ENCODE assay signal across 8 mouse cellular contexts in genomic region chr3:135825016-135825753, GRCm38 (mm10). TPM values are rescaled to one million over a fixed set of nuclear protein-coding genes. Genes with fewer than 3 reads are reported as not detected.
DNase-seq lines count a peak whose midpoint lies in the region; ATAC-seq and TF ChIP-seq lines count a peak whose summit lies in the region.

Gene Slc39a8, plus strand, starts transcription at chr3:135825279.

- peak; percentile 62 for DNase-seq in ES-E14 (ENCODE audit: low read depth, low spot score)
- peak; percentile 45 to 51 for DNase-seq in cerebellum, adult 18-20 months
- DNase-seq in heart, postnatal 10 days = peak; percentile 77 to 82
- DNase-seq in kidney, postnatal 4 days = peak; percentile 86 to 91
- peak; percentile 90 for DNase-seq in liver, postnatal 0 days
- peak; percentile 90 for DNase-seq in stomach, postnatal 0 days (ENCODE audit: low spot score)

- no peak for TF ChIP-seq EP300 in liver, postnatal 0 days (IDR thresholded peaks at IDR 0.05; ENCODE audit: low read depth)
- TF ChIP-seq EP300 in stomach, postnatal 0 days (optimal IDR thresholded peaks at IDR 0.05) = no peak

- intact Hi-C loops in heart, postnatal 10 days (cut with DNase I) = no loop called here

- in situ Hi-C loops in ES-E14 (cut with MboI; ENCODE audit: low sequenced_read_pairs in 2 of 2, unreplicated experiment in 2 of 2) = no loop called here

- H3K27ac ChIP-seq in ES-E14 (ENCODE audit: insufficient read depth, low read depth, low read length, poor library complexity, severe bottlenecking) = no peak within 1 kb of the TSS
- H3K27ac ChIP-seq in forebrain, embryonic 15.5 days (replicated peaks) = no peak within 1 kb of the TSS; the same call in 1 of the 2 replicates
- peak within 1 kb of the TSS; percentile 89 for H3K27ac ChIP-seq in liver, postnatal 0 days (ENCODE audit: low read depth)
- no peak within 1 kb of the TSS for H3K27ac ChIP-seq in neural tube, embryonic 12.5 days
- H3K27ac ChIP-seq in stomach, postnatal 0 days (replicated peaks) = no peak within 1 kb of the TSS; the same call in 1 of the 2 replicates

- peak within 1 kb of the TSS; percentile 54 to 73 for H3K4me3 ChIP-seq in ES-E14 (ENCODE audit: insufficient read depth in 1 of 2, low read depth in 1 of 2, low read length in 2 of 2, poor library complexity in 1 of 2, severe bottlenecking in 1 of 2)
- peak within 1 kb of the TSS; percentile 54 for H3K4me3 ChIP-seq in forebrain, embryonic 15.5 days
- peak within 1 kb of the TSS; percentile 88 for H3K4me3 ChIP-seq in liver, postnatal 0 days (ENCODE audit: low read depth, low read length)
- H3K4me3 ChIP-seq in neural tube, embryonic 12.5 days = peak within 1 kb of the TSS; percentile 56
- H3K4me3 ChIP-seq in stomach, postnatal 0 days (ENCODE audit: low read depth, low read length) = peak within 1 kb of the TSS; percentile 57

- 4% methylated on average over 22 of the region's 22 CpGs for WGBS in forebrain, embryonic 15.5 days
- WGBS in liver, postnatal 0 days (ENCODE audit: insufficient replicate concordance) = 1% methylated on average over 22 of the region's 22 CpGs
- WGBS in neural tube, embryonic 12.5 days = 5% methylated on average over 22 of the region's 22 CpGs
- WGBS in stomach, postnatal 0 days = 7% methylated on average over 22 of the region's 22 CpGs

- peak; percentile 93 for ATAC-seq in forebrain, embryonic 15.5 days (replicated peaks)
- peak; percentile 93 for ATAC-seq in liver, postnatal 0 days
- ATAC-seq in neural tube, embryonic 12.5 days (ENCODE audit: low FRiP score, low read depth) = peak; percentile 91
- ATAC-seq in stomach, postnatal 0 days (ENCODE audit: low FRiP score, low TSS enrichment) = peak; percentile 95

- peak; percentile 66 for TF ChIP-seq CTCF in liver, postnatal 0 days (IDR thresholded peaks at IDR 0.05; ENCODE audit: low read depth)
- TF ChIP-seq CTCF in stomach, postnatal 0 days (IDR thresholded peaks at IDR 0.05; ENCODE audit: low read depth) = peak; percentile 66

- H3K36me3 ChIP-seq in ES-E14 (ENCODE audit: control insufficient read depth, insufficient read depth, low read length, poor library complexity, severe bottlenecking) = no peaks in the 10 kb centered on the region
- H3K36me3 ChIP-seq in forebrain, embryonic 15.5 days = no peaks in the 10 kb centered on the region
- H3K36me3 ChIP-seq in liver, postnatal 0 days (replicated peaks; ENCODE audit: insufficient read depth, low read length) = no peaks in the 10 kb centered on the region
- no peaks in the 10 kb centered on the region for H3K36me3 ChIP-seq in neural tube, embryonic 12.5 days
- H3K36me3 ChIP-seq in stomach, postnatal 0 days (ENCODE audit: control insufficient read depth, insufficient read depth, low read length) = no peaks in the 10 kb centered on the region

- peak within 1 kb of the TSS; percentile 94 for H3K4me2 ChIP-seq in forebrain, embryonic 15.5 days (replicated peaks)
- peak within 1 kb of the TSS; percentile 99 for H3K4me2 ChIP-seq in liver, postnatal 0 days (ENCODE audit: low read depth, low read length)
- peak within 1 kb of the TSS; percentile 96 for H3K4me2 ChIP-seq in neural tube, embryonic 12.5 days (replicated peaks)
- H3K4me2 ChIP-seq in stomach, postnatal 0 days (replicated peaks; ENCODE audit: low read depth) = peak within 1 kb of the TSS; percentile 100

- peak within 1 kb of the TSS; percentile 49 for H3K9ac ChIP-seq in ES-E14 (ENCODE audit: insufficient read depth, low read depth, low read length, poor library complexity, severe bottlenecking)
- peak within 1 kb of the TSS; percentile 54 for H3K9ac ChIP-seq in forebrain, embryonic 15.5 days (replicated peaks)
- H3K9ac ChIP-seq in liver, postnatal 0 days (replicated peaks) = peak within 1 kb of the TSS; percentile 84
- peak within 1 kb of the TSS; percentile 67 for H3K9ac ChIP-seq in neural tube, embryonic 12.5 days
- peak within 1 kb of the TSS; percentile 58 for H3K9ac ChIP-seq in stomach, postnatal 0 days (ENCODE audit: low read length)

- H3K4me1 ChIP-seq in ES-E14 (ENCODE audit: control insufficient read depth in 2 of 2, insufficient read depth in 2 of 2, low read length in 2 of 2, poor library complexity in 1 of 2) = no peaks in the 10 kb centered on the region
- peaks cover 21% of the 10 kb centered on the region for H3K4me1 ChIP-seq in forebrain, embryonic 15.5 days
- H3K4me1 ChIP-seq in liver, postnatal 0 days (ENCODE audit: insufficient read depth) = peaks cover 6% of the 10 kb centered on the region; the same call in 1 of the 2 replicates
- H3K4me1 ChIP-seq in neural tube, embryonic 12.5 days = peaks cover 13% of the 10 kb centered on the region; the same call in 1 of the 2 replicates
- H3K4me1 ChIP-seq in stomach, postnatal 0 days (replicated peaks; ENCODE audit: control insufficient read depth, insufficient read depth) = no peaks in the 10 kb centered on the region

- no peaks in the 10 kb centered on the region for H3K27me3 ChIP-seq in forebrain, embryonic 15.5 days
- H3K27me3 ChIP-seq in liver, postnatal 0 days (ENCODE audit: insufficient read depth, low read length) = no peaks in the 10 kb centered on the region
- H3K27me3 ChIP-seq in neural tube, embryonic 12.5 days (replicated peaks) = 0 out of 2 replicates have a peak, but pooled peaks cover 3% of the 10 kb centered on the region
- H3K27me3 ChIP-seq in stomach, postnatal 0 days (ENCODE audit: control insufficient read depth, insufficient read depth, low read length) = no peaks in the 10 kb centered on the region

- H3K9me3 ChIP-seq in ES-E14 (ENCODE audit: control insufficient read depth, insufficient read depth, low read depth, low read length) = no peaks in the 10 kb centered on the region
- no peaks in the 10 kb centered on the region for H3K9me3 ChIP-seq in forebrain, embryonic 15.5 days
- no peaks in the 10 kb centered on the region for H3K9me3 ChIP-seq in liver, postnatal 0 days (ENCODE audit: low read length)
- no peaks in the 10 kb centered on the region for H3K9me3 ChIP-seq in neural tube, embryonic 12.5 days
- no peaks in the 10 kb centered on the region for H3K9me3 ChIP-seq in stomach, postnatal 0 days (ENCODE audit: control insufficient read depth, low read length)

TF ChIP-seq in ES-E14, 5 proteins besides CTCF, POLR2A, EP300 and RAD21:
- TF ChIP-seq ZNF384 (IDR thresholded peaks at IDR 0.05; ENCODE audit: low read depth, low read length) (no peak), ZC3H11A (IDR thresholded peaks at IDR 0.05; ENCODE audit: borderline replicate concordance, low read depth, low read length) (no peak), HCFC1 (IDR thresholded peaks at IDR 0.05; ENCODE audit: borderline replicate concordance, insufficient read depth, low read length) (no peak), CHD2 (IDR thresholded peaks at IDR 0.05; ENCODE audit: low read depth, low read length) (no peak), MAFK (IDR thresholded peaks at IDR 0.05; ENCODE audit: insufficient read depth, low read depth, low read length) (no peak)

RNA-seq across cellular contexts. Expression of gene Slc39a8, which starts in this region (rescaled TPM):
- 2.3 and 3.3 TPM in 2 replicates for total RNA-seq in ES-E14 (2012; rRNA removed)
- 9.3 and 10.2 TPM in 2 replicates for polyA plus RNA-seq in forebrain, embryonic 15.5 days (2015; fragmentation: Nextera tagmentation; extraction: Ambion mirVana)
- total RNA-seq in heart, postnatal 10 days (2021) = 1 to 10 TPM; 5.5 to 6.2 TPM
- polyA plus RNA-seq in liver, postnatal 0 days (2015; fragmentation: Nextera tagmentation; extraction: Ambion mirVana) = 10.5 and 12.2 TPM in 2 replicates
- 14.6 and 16.1 TPM in 2 replicates for polyA plus RNA-seq in neural tube, embryonic 12.5 days (2016; fragmentation: Nextera tagmentation; extraction: Ambion mirVana)
- 2.6 and 3.6 TPM in 2 replicates for polyA plus RNA-seq in stomach, postnatal 0 days (2015; fragmentation: Nextera tagmentation; extraction: Ambion mirVana)
